Mouse (Mus musculus) stomach, postnatal 0 days (tissue): ENCODE measurements around the gene Prkcb.

ENCODE experiments used
- CTCF ChIP-seq: IDR thresholded peaks from 2 replicates; pipeline ENCODE4 v1.5.1; 2016; ENCODE audit warnings: antibody characterized with exemption, low read depth, mild to moderate bottlenecking, moderate library complexity
- EP300 ChIP-seq: optimal IDR thresholded peaks from 2 replicates; pipeline ENCODE3; 2016; ENCODE audit warnings: antibody characterized with exemption

- TF ChIP-seq CTCF (no peak), EP300 (no peak)
Observed at GRCm38 (mm10) chr7:122292151-122292550, 3.6 kb downstream of the Prkcb start.
